Mouse (Mus musculus) hindbrain, embryonic 13.5 days (tissue): Measurements from ENCODE around the gene Cactin. TPM values are rescaled to one million over a fixed set of nuclear protein-coding genes. Genes with fewer than 3 reads are reported as not detected.

Source experiments
- ATAC-seq: fragments of 200-750 bp; cut with Nextera tagmentation; 2 replicates; pipeline ENCODE4 v1.8.0; 2017; ENCODE audit warnings: moderate TSS enrichment; ENCODE audit not compliant: low FRiP score
- H3K27ac ChIP-seq: fragments of 300-500 bp; sonication (generic); 2 replicates; pipeline ENCODE4 v1.5.1; 2015; ENCODE audit warnings: inconsistent platforms, mild to moderate bottlenecking, moderate library complexity
- H3K27me3 ChIP-seq: fragments of 300-500 bp; sonication (generic); 2 replicates; pipeline ENCODE4 v1.6.1; 2015; ENCODE audit warnings: mild to moderate bottlenecking, inconsistent platforms
- H3K36me3 ChIP-seq: fragments of 300-500 bp; sonication (generic); 2 replicates; pipeline ENCODE4 v1.6.1; 2015; ENCODE audit warnings: mild to moderate bottlenecking, inconsistent platforms
- H3K4me1 ChIP-seq: fragments of 300-500 bp; sonication (generic); replicated peaks from 2 replicates; pipeline ENCODE4 v1.6.1; 2015; ENCODE audit warnings: inconsistent platforms
- H3K4me2 ChIP-seq: fragments of 300-500 bp; sonication (generic); 2 replicates; pipeline ENCODE4 v1.6.1; 2015; ENCODE audit warnings: inconsistent platforms, mild to moderate bottlenecking, moderate library complexity
- H3K4me3 ChIP-seq: fragments of 300-500 bp; sonication (generic); 2 replicates; pipeline ENCODE4 v1.5.1; 2015; ENCODE audit warnings: mild to moderate bottlenecking, inconsistent platforms
- H3K9ac ChIP-seq: fragments of 300-500 bp; sonication (generic); 2 replicates; pipeline ENCODE4 v1.6.1; 2015; ENCODE audit warnings: mild to moderate bottlenecking, inconsistent platforms
- H3K9me3 ChIP-seq: fragments of 300-500 bp; sonication (generic); 2 replicates; pipeline ENCODE4 v1.6.1; 2016; ENCODE audit warnings: inconsistent platforms
- WGBS: fragments of 180-500 bp; shearing (Covaris S2); methylation state at CpG from one replicate; pipeline ENCODE4 v1.1.7; 2015; 5-methylcytosine and 5-hydroxymethylcytosine counted together
- polyA plus RNA-seq: library from polyadenylated mRNA; unstranded; fragments of >200 nt; fragmentation: Nextera tagmentation; extraction: Ambion mirVana; gene quantifications from 2 replicates; pipeline ENCODE4 v1.2.1, GENCODE M21; 2015

Cactin gene
- 33.5 and 34.7 TPM in 2 replicates for polyA plus RNA-seq

DNA sequence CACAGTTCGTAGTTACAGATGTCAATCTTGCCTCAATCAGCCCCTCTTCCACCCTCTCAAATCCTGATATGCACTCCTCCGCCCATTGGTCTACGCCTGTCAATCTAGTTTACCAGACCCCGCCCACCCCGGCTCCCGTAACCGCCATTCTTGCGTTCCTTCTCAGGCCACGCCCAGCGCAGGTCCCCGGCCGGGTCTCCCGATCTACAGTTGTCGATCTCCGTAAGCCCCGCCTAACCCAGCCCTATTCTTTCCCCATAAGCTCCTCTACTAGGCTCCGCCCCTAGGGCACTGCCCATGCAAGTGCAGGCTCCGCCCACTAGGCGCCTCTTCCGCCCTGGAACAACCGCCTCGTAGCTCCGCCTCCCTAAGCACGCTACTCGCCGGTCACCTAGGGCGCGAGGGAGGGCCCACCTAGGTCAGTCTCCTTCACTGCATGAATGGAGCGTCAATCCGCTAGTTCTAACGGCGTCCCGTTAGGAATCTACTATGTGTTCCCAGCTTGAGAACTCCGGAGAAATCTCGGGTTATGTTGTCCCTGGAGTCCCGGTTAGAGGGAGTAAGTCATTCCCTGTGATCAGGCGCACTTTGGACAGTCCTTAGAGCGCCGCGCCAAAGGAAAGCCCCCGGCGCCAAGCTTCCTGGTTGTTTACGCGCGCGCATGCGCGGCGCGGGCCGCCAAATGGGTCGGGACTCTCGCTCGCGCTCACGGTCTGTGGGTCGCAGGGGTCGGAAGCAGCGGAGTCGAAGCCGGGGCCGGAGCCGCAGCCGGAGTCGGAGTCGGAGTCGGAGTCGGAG, at the start of gene Cactin:
Gene Cactin (plus strand): TSS at position 554 of the 798 bp plus-strand sequence.
- WGBS, result under 1% methylated on average over 68 of the region's 68 CpGs

GRCm38 (mm10) chr10:81272356-81272755, 48.5 kb upstream of the Cactin start:
- Histone ChIP-seq H3K4me1 (peaks cover 15% of the 10 kb centered on the region), H3K9ac (no peak overlapping the region), H3K4me2 (no peak overlapping the region), H3K27me3 (no peaks in the 10 kb centered on the region), H3K4me3 (no peak overlapping the region), H3K27ac (no peak overlapping the region), H3K36me3 (peaks cover 44% of the 10 kb centered on the region), H3K9me3 (no peaks in the 10 kb centered on the region)
- no peak for ATAC-seq
- 95% methylated on average over 21 of the region's 21 CpGs for WGBS

More for the DNA sequence above, at the start of gene Cactin:
- ATAC-seq, result peak; percentile 93
- Histone ChIP-seq H3K27ac (peak within 1 kb of the TSS; percentile 90), H3K4me3 (peak within 1 kb of the TSS; percentile 74), H3K9me3 (no peaks in the 10 kb centered on the region), H3K4me1 (peaks cover 45% of the 10 kb centered on the region), H3K36me3 (peaks cover 66% of the 10 kb centered on the region), H3K27me3 (no peaks in the 10 kb centered on the region), H3K9ac (peak within 1 kb of the TSS; percentile 90), H3K4me2 (peak within 1 kb of the TSS; percentile 84)

DNA sequence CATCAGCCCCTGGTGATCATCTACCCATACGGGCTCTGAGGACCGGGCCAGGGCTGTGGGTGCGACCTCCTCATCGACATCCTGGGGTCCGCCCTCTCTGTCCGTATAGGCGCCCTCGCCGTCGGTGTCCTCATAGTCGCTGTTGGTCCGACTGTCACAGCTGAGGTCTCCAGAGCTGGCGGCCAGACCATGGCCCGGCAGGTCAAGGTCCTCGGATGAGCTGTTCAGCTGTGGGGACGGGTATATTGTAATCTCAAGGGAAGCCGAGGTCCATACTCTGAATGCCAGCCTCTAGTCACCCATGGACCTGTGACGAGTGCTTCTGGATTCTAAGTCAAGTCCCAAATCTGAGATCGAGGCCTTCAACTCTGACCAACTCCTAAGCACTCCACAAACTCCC, 47.1 kb upstream of the Cactin start:
- H3K27me3 ChIP-seq, result 0 out of 2 replicates have a peak, but pooled peaks cover 3% of the 10 kb centered on the region
- WGBS, result 93% methylated on average over 19 of the region's 19 CpGs
- no peak overlapping the region for H3K9ac ChIP-seq

DNA sequence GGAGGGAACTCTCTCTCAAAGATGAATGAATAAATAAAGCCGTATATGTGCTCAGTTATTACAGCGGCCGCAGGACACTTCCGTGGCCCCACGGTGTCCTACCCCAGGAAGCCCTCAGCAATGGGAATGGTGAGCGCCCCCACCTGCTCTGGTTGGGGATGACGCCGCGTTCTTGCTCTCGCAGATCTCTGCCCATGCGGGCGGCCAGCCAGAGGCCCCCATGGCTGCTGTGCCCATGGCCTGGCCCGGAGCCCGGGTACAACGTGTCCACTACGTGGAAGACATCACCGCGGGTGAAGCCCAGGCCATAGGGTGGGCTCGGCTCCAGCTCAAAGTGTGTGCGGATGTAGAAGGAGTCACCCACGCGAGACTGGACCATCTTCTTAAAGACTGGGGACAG, 43.2 kb upstream of the Cactin start:
- no peak for ATAC-seq
- WGBS, result 75% methylated on average over 22 of the region's 22 CpGs
- H3K9me3 ChIP-seq, result no peaks in the 10 kb centered on the region
- H3K36me3 ChIP-seq, result peaks cover 21% of the 10 kb centered on the region
- 0 out of 2 replicates have a peak overlapping the region, but pooled peaks have one; percentile 29 for H3K9ac ChIP-seq
- no peak overlapping the region for H3K27ac ChIP-seq
- H3K27me3 ChIP-seq, result peaks cover 33% of the 10 kb centered on the region
- H3K4me2 ChIP-seq, result no peak overlapping the region
- no peak overlapping the region for H3K4me3 ChIP-seq
- H3K4me1 ChIP-seq, result no peaks in the 10 kb centered on the region

More for the DNA sequence above, 47.1 kb upstream of the Cactin start:
- no peaks in the 10 kb centered on the region for H3K9me3 ChIP-seq
- no peak overlapping the region for H3K4me3 ChIP-seq
- H3K36me3 ChIP-seq, result peaks cover 44% of the 10 kb centered on the region
- no peak overlapping the region for H3K4me2 ChIP-seq
- ATAC-seq, result no peak
- peaks cover 8% of the 10 kb centered on the region for H3K4me1 ChIP-seq
- no peak overlapping the region for H3K27ac ChIP-seq

- H3K9me3 ChIP-seq, result no peaks in the 10 kb centered on the region
- no peak overlapping the region for H3K9ac ChIP-seq
- H3K27me3 ChIP-seq, result peaks cover 51% of the 10 kb centered on the region
- H3K4me3 ChIP-seq, result no peak overlapping the region
- no peak overlapping the region for H3K27ac ChIP-seq
- 47% methylated on average over 10 of the region's 10 CpGs for WGBS
- no peak overlapping the region for H3K4me2 ChIP-seq
- H3K36me3 ChIP-seq, result peaks cover 5% of the 10 kb centered on the region; the same call in 1 of the 2 replicates
- H3K4me1 ChIP-seq, result 0 out of 2 replicates have a peak, but pooled peaks cover under 1% of the 10 kb centered on the region
- ATAC-seq, result no peak
Observed at GRCm38 (mm10) chr10:81279496-81279895, 41.4 kb upstream of the Cactin start.

- WGBS, result 46% methylated on average over 6 of the region's 6 CpGs
- no peak overlapping the region for H3K4me3 ChIP-seq
- no peaks in the 10 kb centered on the region for H3K9me3 ChIP-seq
- no peak overlapping the region for H3K4me2 ChIP-seq
- H3K27me3 ChIP-seq, result peaks cover 76% of the 10 kb centered on the region
- H3K27ac ChIP-seq, result no peak overlapping the region
- no peak for ATAC-seq
- peaks cover 16% of the 10 kb centered on the region for H3K4me1 ChIP-seq
- H3K9ac ChIP-seq, result no peak overlapping the region
- H3K36me3 ChIP-seq, result no peaks in the 10 kb centered on the region
Observed at GRCm38 (mm10) chr10:81284189-81284588, 36.7 kb upstream of the Cactin start.

GRCm38 (mm10) chr10:81284719-81285118, 36.2 kb upstream of the Cactin start:
- peak overlapping the region; percentile 72; the same call in 1 of the 2 replicates for H3K4me2 ChIP-seq
- H3K36me3 ChIP-seq, result no peaks in the 10 kb centered on the region
- no peak overlapping the region for H3K9ac ChIP-seq
- peaks cover 16% of the 10 kb centered on the region for H3K4me1 ChIP-seq
- H3K4me3 ChIP-seq, result peak overlapping the region; percentile 46
- no peak for ATAC-seq
- WGBS, result 11% methylated on average over 17 of the region's 17 CpGs
- no peak overlapping the region for H3K27ac ChIP-seq
- no peaks in the 10 kb centered on the region for H3K9me3 ChIP-seq
- peaks cover 76% of the 10 kb centered on the region for H3K27me3 ChIP-seq

- Histone ChIP-seq H3K9me3 (no peaks in the 10 kb centered on the region), H3K36me3 (no peaks in the 10 kb centered on the region), H3K9ac (peak overlapping the region; percentile 72), H3K27ac (no peak overlapping the region), H3K4me1 (peaks cover 22% of the 10 kb centered on the region), H3K4me2 (peak overlapping the region; percentile 72), H3K27me3 (peaks cover 76% of the 10 kb centered on the region), H3K4me3 (peak overlapping the region; percentile 46)
- peak; percentile 60 for ATAC-seq
- whole genome bisulfite sequencing, result 3% methylated on average over 47 of the region's 54 CpGs
Observed at GRCm38 (mm10) chr10:81285694-81286450, 35.0 kb upstream of the Cactin start.

GRCm38 (mm10) chr10:81286586-81286985, 34.3 kb upstream of the Cactin start:
- WGBS, result 44% methylated on average over 6 of the region's 6 CpGs
- Histone ChIP-seq H3K36me3 (no peaks in the 10 kb centered on the region), H3K4me3 (no peak overlapping the region), H3K4me2 (no peak overlapping the region), H3K9ac (no peak overlapping the region), H3K27ac (no peak overlapping the region), H3K4me1 (peaks cover 27% of the 10 kb centered on the region), H3K9me3 (no peaks in the 10 kb centered on the region), H3K27me3 (peaks cover 76% of the 10 kb centered on the region)
- ATAC-seq, result no peak

GRCm38 (mm10) chr10:81287513-81288157, 33.3 kb upstream of the Cactin start:
- no peak overlapping the region for H3K4me2 ChIP-seq
- H3K9ac ChIP-seq, result 0 out of 2 replicates have a peak overlapping the region, but pooled peaks have one; percentile 26
- H3K27me3 ChIP-seq, result peaks cover 72% of the 10 kb centered on the region
- 63% methylated on average over 8 of the region's 8 CpGs for WGBS
- H3K27ac ChIP-seq, result no peak overlapping the region
- H3K36me3 ChIP-seq, result no peaks in the 10 kb centered on the region
- no peak overlapping the region for H3K4me3 ChIP-seq
- ATAC-seq, result no peak
- peaks cover 27% of the 10 kb centered on the region for H3K4me1 ChIP-seq
- H3K9me3 ChIP-seq, result no peaks in the 10 kb centered on the region

DNA sequence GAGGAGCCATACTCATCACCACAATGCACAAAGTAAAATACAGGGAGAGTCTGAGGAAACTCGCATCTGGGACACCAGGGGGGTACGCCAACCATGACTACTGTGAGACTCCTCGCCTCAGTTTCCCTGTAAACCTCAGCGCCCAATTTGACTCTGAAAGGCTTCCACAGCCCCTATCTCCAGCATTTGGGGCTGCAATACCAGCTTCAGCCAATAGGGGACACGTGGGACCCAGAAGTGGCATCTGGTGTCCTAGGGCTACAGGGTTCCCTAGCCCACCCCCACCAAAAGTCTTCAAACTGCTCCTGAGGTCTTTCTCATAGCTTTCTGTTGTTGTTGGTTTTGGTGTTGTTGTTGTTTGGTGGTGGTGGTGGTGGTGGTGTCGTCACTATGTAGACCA, 32.3 kb upstream of the Cactin start:
- Histone ChIP-seq H3K9ac (no peak overlapping the region), H3K4me2 (no peak overlapping the region), H3K4me1 (peaks cover 27% of the 10 kb centered on the region), H3K27ac (no peak overlapping the region), H3K4me3 (no peak overlapping the region), H3K9me3 (no peaks in the 10 kb centered on the region), H3K36me3 (no peaks in the 10 kb centered on the region), H3K27me3 (peaks cover 64% of the 10 kb centered on the region)
- no peak for ATAC-seq
- WGBS, result 39% methylated on average over 6 of the region's 6 CpGs

GRCm38 (mm10) chr10:81289278-81289677, 31.6 kb upstream of the Cactin start:
- peaks cover 57% of the 10 kb centered on the region for H3K27me3 ChIP-seq
- H3K4me3 ChIP-seq, result no peak overlapping the region
- peaks cover 34% of the 10 kb centered on the region for H3K4me1 ChIP-seq
- no peak for ATAC-seq
- H3K4me2 ChIP-seq, result no peak overlapping the region
- H3K9ac ChIP-seq, result no peak overlapping the region
- H3K27ac ChIP-seq, result no peak overlapping the region
- H3K36me3 ChIP-seq, result no peaks in the 10 kb centered on the region
- 3% methylated on average over 7 of the region's 7 CpGs for WGBS
- H3K9me3 ChIP-seq, result no peaks in the 10 kb centered on the region
